In genomic region chr7:98836646-98837045, GRCm38 (mm10) we compare ENCODE assay signal across 7 mouse cellular contexts. TPM values are rescaled to one million over a fixed set of nuclear protein-coding genes. Genes with fewer than 3 reads are reported as not detected.
A peak's percentile ranks its signal among the peaks of the same experiment; 100 is the strongest.
DNase-seq lines count a peak whose midpoint lies in the region; ATAC-seq and TF ChIP-seq lines count a peak whose summit lies in the region.

No protein-coding gene starts in this region.

- WGBS in forebrain, embryonic 11.5 days, result under 1% methylated on average over 23 of the region's 23 CpGs

- H3K4me2 ChIP-seq in forebrain, embryonic 11.5 days (ENCODE audit: low read depth, low read length, severe bottlenecking), result peak overlapping the region; percentile 89; the same call in 1 of the 2 replicates

- peak overlapping the region in 1 of 2 experiments; percentile 41; a peak in 1 of 4 replicates for H3K4me3 ChIP-seq in ES-E14 (ENCODE audit: insufficient read depth in 1 of 2, low read depth in 1 of 2, low read length in 2 of 2, poor library complexity in 1 of 2, severe bottlenecking in 1 of 2)
- no peak overlapping the region for H3K4me3 ChIP-seq in forebrain, embryonic 11.5 days (ENCODE audit: low read depth, low read length)

- H3K4me1 ChIP-seq in ES-E14 (ENCODE audit: control insufficient read depth in 2 of 2, insufficient read depth in 2 of 2, low read length in 2 of 2, poor library complexity in 1 of 2), result peaks cover 0 to 5% of the 10 kb centered on the region in 2 experiments; a peak in 1 of 4 replicates
- peaks cover 25% of the 10 kb centered on the region for H3K4me1 ChIP-seq in forebrain, embryonic 11.5 days (replicated peaks; ENCODE audit: control insufficient read depth, insufficient read depth, low read length)

- in situ Hi-C loops in ES-E14 (cut with MboI; ENCODE audit: low sequenced_read_pairs in 2 of 2, unreplicated experiment in 2 of 2), result loop anchor here in 1 of 2 experiments (25.0 kb wide), 1 partner anchor 576 kb away; no protein-coding TSS in a partner anchor

- H3K27ac ChIP-seq in ES-E14 (ENCODE audit: insufficient read depth, low read depth, low read length, poor library complexity, severe bottlenecking), result no peak overlapping the region
- no peak overlapping the region for H3K27ac ChIP-seq in forebrain, embryonic 11.5 days (ENCODE audit: low read depth, low read length)

- H3K27me3 ChIP-seq in forebrain, embryonic 11.5 days (ENCODE audit: control insufficient read depth, insufficient read depth, low read length), result peaks cover 90% of the 10 kb centered on the region

- no peaks in the 10 kb centered on the region for H3K36me3 ChIP-seq in ES-E14 (ENCODE audit: control insufficient read depth, insufficient read depth, low read length, poor library complexity, severe bottlenecking)
- no peaks in the 10 kb centered on the region for H3K36me3 ChIP-seq in forebrain, embryonic 11.5 days (ENCODE audit: control insufficient read depth, insufficient read depth, low read length)

- no peak for ATAC-seq in forebrain, embryonic 11.5 days (replicated peaks; ENCODE audit: low FRiP score)
- 0 out of 2 replicates have a peak, but pooled peaks have one; percentile 46 for ATAC-seq in megakaryocyte-erythroid progenitor cell, adult 5-6 weeks (replicated peaks; ENCODE audit: low FRiP score, low TSS enrichment, poor library complexity, severe bottlenecking)

- no peak overlapping the region for H3K9ac ChIP-seq in ES-E14 (ENCODE audit: insufficient read depth, low read depth, low read length, poor library complexity, severe bottlenecking)
- no peak overlapping the region for H3K9ac ChIP-seq in forebrain, embryonic 11.5 days (ENCODE audit: low read length)

- DNase-seq in ES-E14 (ENCODE audit: low read depth, low spot score), result peak; percentile 71
- peak; percentile 75 for DNase-seq in adrenal gland, postnatal 25 days
- DNase-seq in forebrain, embryonic 11.5 days (ENCODE audit: low spot score), result peak; percentile 78
- DNase-seq in heart, postnatal 14 days, result peak; percentile 80 to 89
- DNase-seq in layer of hippocampus, postnatal 10 days (ENCODE audit: low spot score in 2 of 2), result peak; percentile 60 to 72
- DNase-seq in spleen, postnatal 10 days (ENCODE audit: low spot score in 2 of 2), result peak; percentile 49 to 84

- intact Hi-C loops in heart, postnatal 14 days (cut with DNase I), result loop anchor here (2.0 kb wide), 1 partner anchor 58 kb away; no protein-coding TSS in a partner anchor

- H3K9me3 ChIP-seq in ES-E14 (ENCODE audit: control insufficient read depth, insufficient read depth, low read depth, low read length), result no peaks in the 10 kb centered on the region
- no peaks in the 10 kb centered on the region for H3K9me3 ChIP-seq in forebrain, embryonic 11.5 days (ENCODE audit: control insufficient read depth, low read length)

TF ChIP-seq in ES-E14, 5 proteins besides CTCF, POLR2A, EP300 and RAD21:
- no peak for TF ChIP-seq MAFK (IDR thresholded peaks at IDR 0.05; ENCODE audit: insufficient read depth, low read depth, low read length)
- TF ChIP-seq ZNF384 (IDR thresholded peaks at IDR 0.05; ENCODE audit: low read depth, low read length), result no peak
- TF ChIP-seq CHD2 (IDR thresholded peaks at IDR 0.05; ENCODE audit: low read depth, low read length), result no peak
- no peak for TF ChIP-seq HCFC1 (IDR thresholded peaks at IDR 0.05; ENCODE audit: borderline replicate concordance, insufficient read depth, low read length)
- TF ChIP-seq ZC3H11A (IDR thresholded peaks at IDR 0.05; ENCODE audit: borderline replicate concordance, low read depth, low read length), result no peak

RNA-seq across cellular contexts. Expression of gene Wnt11, which starts 1.7 kb away (rescaled TPM):
- total RNA-seq in ES-E14 (2012; rRNA removed), result 2.3 and 3.5 TPM in 2 replicates
- 1.8 and 1.9 TPM in 2 replicates for total RNA-seq in adrenal gland, postnatal 25 days (2021)
- 0.76 and 1.0 TPM in 2 replicates for polyA plus RNA-seq in forebrain, embryonic 11.5 days (2014; fragmentation: Nextera tagmentation; extraction: Ambion mirVana)
- 1 to 10 TPM; 2.7 to 3.7 TPM for total RNA-seq in heart, postnatal 14 days (2021)
- total RNA-seq in layer of hippocampus, postnatal 10 days (2021), result 1 to 10 TPM; 3.2 TPM
- not detected in 2 replicates for total RNA-seq in megakaryocyte-erythroid progenitor cell, adult 5-6 weeks (2014; fragmentation: Nextera tagmentation)
- not detected in 2 replicates for total RNA-seq in megakaryocyte-erythroid progenitor cell, adult 5-6 weeks (2017)
